Mouse (Mus musculus): ENCODE results near the gene Tpcn2.

- no peak for TF ChIP-seq POLR2A (IDR thresholded peaks at IDR 0.05; ENCODE audit: control insufficient read depth, extremely low read depth, insufficient read depth, low read length, poor library complexity)
- TF ChIP-seq CTCF (IDR thresholded peaks at IDR 0.05; ENCODE audit: borderline replicate concordance, control insufficient read depth, extremely low read depth, insufficient read depth, low read length, poor library complexity) = no peak
Measured at GRCm38 (mm10) chr7:145211680-145212659, 71.8 kb downstream of the Tpcn2 start.

All from thymus, adult 2 months (tissue).